Mouse (Mus musculus) CH12.LX (cell line): ENCODE measurements around the gene Rsph14. TPM values are rescaled to one million over a fixed set of nuclear protein-coding genes. Genes with fewer than 3 reads are reported as not detected.

ENCODE experiments used
- DNase-seq: peaks from one replicate; pipeline ENCODE4 v3.0.0-alpha.2; 2013; ENCODE audit errors: extremely low read depth
- H3K27ac ChIP-seq: 2 replicates; pipeline ENCODE4 v1.5.1; 2012; ENCODE audit warnings: low read depth, mild to moderate bottlenecking, control low read depth, moderate library complexity; ENCODE audit not compliant: insufficient read depth
- H3K27me3 ChIP-seq: replicated peaks from 2 replicates; pipeline ENCODE3; 2012; ENCODE audit warnings: inconsistent platforms
- H3K36me3 ChIP-seq, 2 experiments: replicated peaks in 1 of 2; 2 replicates each; pipeline versions ENCODE3 to v1.6.1; 2012; ENCODE audit warnings: inconsistent platforms in 1 of 2, low read length in 1 of 2, mild to moderate bottlenecking in 1 of 2, mixed read lengths in 1 of 2, moderate library complexity in 1 of 2; ENCODE audit not compliant: control insufficient read depth in 1 of 2, insufficient read depth in 1 of 2
- H3K4me1 ChIP-seq, 2 experiments: 2 replicates each; pipeline ENCODE4 v1.6.1; 2012; ENCODE audit warnings: inconsistent platforms in 1 of 2, moderate library complexity in 1 of 2; ENCODE audit not compliant: insufficient read depth in 2 of 2, control insufficient read depth in 1 of 2
- H3K4me2 ChIP-seq: 2 replicates; pipeline ENCODE4 v1.6.1; 2012; ENCODE audit warnings: low read depth, mild to moderate bottlenecking, control low read depth; ENCODE audit not compliant: poor library complexity, insufficient read depth, severe bottlenecking
- H3K4me3 ChIP-seq, 3 experiments: fragments of 150-350 bp in 1 of 3; sonication (generic) in 1 of 3; replicated peaks in 1 of 3; 2 replicates each; pipeline versions ENCODE3 to v1.5.1; 2011 to 2012; ENCODE audit warnings: low read depth in 2 of 3, low read length in 2 of 3, mild to moderate bottlenecking in 2 of 3, moderate library complexity in 2 of 3, control low read depth in 1 of 3, improper control_type of control experiment in 1 of 3, inconsistent platforms in 1 of 3, mixed read lengths in 1 of 3; ENCODE audit not compliant: poor library complexity in 1 of 3
- H3K79me2 ChIP-seq: replicated peaks from 2 replicates; pipeline ENCODE4 v1.6.1; 2012; ENCODE audit warnings: mild to moderate bottlenecking, moderate library complexity; ENCODE audit not compliant: control insufficient read depth, poor library complexity, insufficient read depth, severe bottlenecking; ENCODE audit errors: extremely low read depth
- H3K9ac ChIP-seq: 2 replicates; pipeline ENCODE4 v1.6.1; 2012; ENCODE audit warnings: low read depth, mild to moderate bottlenecking, control low read depth, moderate library complexity; ENCODE audit not compliant: insufficient read depth
- H3K9me3 ChIP-seq: replicated peaks from 2 replicates; pipeline ENCODE3; 2012; ENCODE audit warnings: low read length, inconsistent platforms, mixed read lengths
- BHLHE40 ChIP-seq: IDR thresholded peaks from 2 replicates; pipeline ENCODE4 v1.6.1; 2011; ENCODE audit warnings: mild to moderate bottlenecking, low read depth, low read length, improper control_type of control experiment
- CHD1 ChIP-seq: IDR thresholded peaks from 2 replicates; pipeline ENCODE4 v1.6.1; 2012; ENCODE audit warnings: low read depth, low read length, improper control_type of control experiment, inconsistent platforms
- CHD2 ChIP-seq: IDR thresholded peaks from 2 replicates; pipeline ENCODE4 v1.6.1; 2011; ENCODE audit warnings: low read length, improper control_type of control experiment
- CTCF ChIP-seq, 2 experiments: IDR thresholded peaks in 1 of 2; conservative IDR thresholded peaks in 1 of 2; 2 replicates each; pipeline ENCODE4 v1.5.1; 2011 to 2012; ENCODE audit warnings: low read depth in 2 of 2, low read length in 2 of 2, improper control_type of control experiment in 1 of 2, inconsistent platforms in 1 of 2, mild to moderate bottlenecking in 1 of 2, moderate library complexity in 1 of 2
- E2F4 ChIP-seq: IDR thresholded peaks from 2 replicates; pipeline ENCODE4 v1.6.1; 2011; ENCODE audit warnings: low read depth, low read length, improper control_type of control experiment; ENCODE audit not compliant: insufficient replicate concordance
- ELF1 ChIP-seq: IDR thresholded peaks from 2 replicates; pipeline ENCODE4 v1.6.1; 2014; ENCODE audit warnings: low read depth, mild to moderate bottlenecking, inconsistent platforms, low read length, improper control_type of control experiment
- EP300 ChIP-seq: IDR thresholded peaks from 2 replicates; pipeline ENCODE4 v1.6.1; 2011; ENCODE audit warnings: low read length, improper control_type of control experiment
- ETS1 ChIP-seq: conservative IDR thresholded peaks from 2 replicates; pipeline ENCODE4 v1.6.1; 2012; ENCODE audit warnings: low read depth, mild to moderate bottlenecking, inconsistent platforms, low read length, improper control_type of control experiment, moderate library complexity
- GABPA ChIP-seq: IDR thresholded peaks from 2 replicates; pipeline ENCODE4 v1.6.1; 2012; ENCODE audit warnings: low read depth, low read length, improper control_type of control experiment, inconsistent platforms; ENCODE audit not compliant: insufficient replicate concordance
- HCFC1 ChIP-seq: IDR thresholded peaks from 2 replicates; pipeline ENCODE4 v1.6.1; 2012; ENCODE audit warnings: low read depth, mild to moderate bottlenecking, inconsistent platforms, low read length, improper control_type of control experiment
- IRF4 ChIP-seq: IDR thresholded peaks from 2 replicates; pipeline ENCODE4 v1.6.1; 2014; ENCODE audit warnings: low read depth, mild to moderate bottlenecking, inconsistent platforms, low read length, improper control_type of control experiment
- JUN ChIP-seq: IDR thresholded peaks from 2 replicates; pipeline ENCODE4 v1.6.1; 2011; ENCODE audit warnings: low read depth, mild to moderate bottlenecking, low read length, improper control_type of control experiment, moderate library complexity; ENCODE audit not compliant: insufficient read depth
- JUND ChIP-seq: conservative IDR thresholded peaks from 2 replicates; pipeline ENCODE4 v1.6.1; 2011; ENCODE audit warnings: low read depth, low read length, improper control_type of control experiment
- KAT2A ChIP-seq: IDR thresholded peaks from 2 replicates; pipeline ENCODE4 v1.6.1; 2012; ENCODE audit warnings: low read length, improper control_type of control experiment, inconsistent platforms; ENCODE audit not compliant: insufficient replicate concordance
- MAFK ChIP-seq: IDR thresholded peaks from 2 replicates; pipeline ENCODE4 v1.6.1; 2011; ENCODE audit warnings: low read length, improper control_type of control experiment; ENCODE audit not compliant: insufficient replicate concordance
- MAX ChIP-seq: IDR thresholded peaks from 2 replicates; pipeline ENCODE4 v1.6.1; 2011; ENCODE audit warnings: low read length, improper control_type of control experiment
- MAZ ChIP-seq: IDR thresholded peaks from 2 replicates; pipeline ENCODE4 v1.6.1; 2012; ENCODE audit warnings: low read depth, mild to moderate bottlenecking, inconsistent platforms, low read length, improper control_type of control experiment, moderate library complexity
- MEF2A ChIP-seq: IDR thresholded peaks from 2 replicates; pipeline ENCODE4 v1.6.1; 2014; ENCODE audit warnings: low read depth, mild to moderate bottlenecking, inconsistent platforms, low read length, improper control_type of control experiment, borderline replicate concordance
- MXI1 ChIP-seq: IDR thresholded peaks from 2 replicates; pipeline ENCODE4 v1.6.1; 2011; ENCODE audit warnings: mild to moderate bottlenecking, low read depth, low read length, improper control_type of control experiment
- MYC ChIP-seq: IDR thresholded peaks from 2 replicates; pipeline ENCODE4 v1.6.1; 2011; ENCODE audit warnings: low read depth, mild to moderate bottlenecking, improper control_type of control experiment, low read length
- NELFE ChIP-seq: IDR thresholded peaks from 2 replicates; pipeline ENCODE4 v1.6.1; 2011; ENCODE audit warnings: low read depth, low read length, improper control_type of control experiment
- NRF1 ChIP-seq: IDR thresholded peaks from 2 replicates; pipeline ENCODE4 v1.6.1; 2014; ENCODE audit warnings: low read depth, mild to moderate bottlenecking, inconsistent platforms, low read length, improper control_type of control experiment, moderate library complexity
- PAX5 ChIP-seq: IDR thresholded peaks from 2 replicates; pipeline ENCODE4 v1.6.1; 2012; ENCODE audit warnings: low read length, inconsistent platforms, mixed read lengths
- POLR2A ChIP-seq: IDR thresholded peaks from 2 replicates; pipeline ENCODE4 v1.6.1; 2011; ENCODE audit warnings: low read depth, mild to moderate bottlenecking, improper control_type of control experiment, low read length
- POLR2AphosphoS2 ChIP-seq: IDR thresholded peaks from 2 replicates; pipeline ENCODE4 v1.6.1; 2011; ENCODE audit warnings: low read depth, low read length, improper control_type of control experiment
- RAD21 ChIP-seq: IDR thresholded peaks from 2 replicates; pipeline ENCODE4 v1.6.1; 2011; ENCODE audit warnings: low read depth, mild to moderate bottlenecking, low read length, improper control_type of control experiment, moderate library complexity
- RCOR1 ChIP-seq: conservative IDR thresholded peaks from 2 replicates; pipeline ENCODE4 v1.6.1; 2012; ENCODE audit warnings: low read depth, mild to moderate bottlenecking, inconsistent platforms, low read length, improper control_type of control experiment
- SIN3A ChIP-seq: IDR thresholded peaks from 2 replicates; pipeline ENCODE4 v1.6.1; 2012; ENCODE audit warnings: low read length, improper control_type of control experiment, inconsistent platforms
- SMC3 ChIP-seq: IDR thresholded peaks from 2 replicates; pipeline ENCODE4 v1.6.1; 2011; ENCODE audit warnings: low read depth, low read length, improper control_type of control experiment
- TBP ChIP-seq: conservative IDR thresholded peaks from 2 replicates; pipeline ENCODE4 v1.6.1; 2011; ENCODE audit warnings: low read depth, low read length, improper control_type of control experiment
- TCF12 ChIP-seq: IDR thresholded peaks from 2 replicates; pipeline ENCODE4 v1.6.1; 2014; ENCODE audit warnings: low read depth, mild to moderate bottlenecking, inconsistent platforms, low read length, improper control_type of control experiment
- UBTF ChIP-seq: IDR thresholded peaks from 2 replicates; pipeline ENCODE4 v1.6.1; 2012; ENCODE audit warnings: low read depth, mild to moderate bottlenecking, inconsistent platforms, low read length, improper control_type of control experiment, moderate library complexity
- USF1 ChIP-seq: IDR thresholded peaks from 2 replicates; pipeline ENCODE4 v1.6.1; 2014; ENCODE audit warnings: low read depth, mild to moderate bottlenecking, inconsistent platforms, low read length, improper control_type of control experiment
- USF2 ChIP-seq: conservative IDR thresholded peaks from 2 replicates; pipeline ENCODE4 v1.6.1; 2011; ENCODE audit warnings: low read depth, low read length, improper control_type of control experiment
- ZC3H11A ChIP-seq: IDR thresholded peaks from 2 replicates; pipeline ENCODE4 v1.6.1; 2012; ENCODE audit warnings: low read depth, mild to moderate bottlenecking, inconsistent platforms, low read length, improper control_type of control experiment
- ZKSCAN1 ChIP-seq: IDR thresholded peaks from 2 replicates; pipeline ENCODE4 v1.6.1; 2012; ENCODE audit warnings: low read depth, inconsistent platforms, low read length, improper control_type of control experiment, borderline replicate concordance
- ZMIZ1 ChIP-seq: IDR thresholded peaks from 2 replicates; pipeline ENCODE4 v1.6.1; 2012; ENCODE audit warnings: low read depth, mild to moderate bottlenecking, inconsistent platforms, low read length, improper control_type of control experiment
- ZNF384 ChIP-seq: IDR thresholded peaks from 2 replicates; pipeline ENCODE4 v1.6.1; 2012; ENCODE audit warnings: low read depth, low read length, improper control_type of control experiment, inconsistent platforms
- dilution Hi-C: fragments of 300-500 bp; cut with MboI; formaldehyde crosslinking; loops from 2 replicates; pipeline ENCODE4 v1.14.3; 2020; ENCODE audit warnings: low sequenced_read_pairs; ENCODE audit not compliant: extremely low pct_unique_long_range_greater_than_20kb, extremely low pct_ligation_motif_present
- in situ Hi-C: fragments of 300-500 bp; cut with MboI; formaldehyde crosslinking; loops from 3 replicates; pipeline ENCODE4 v1.14.3; 2019; ENCODE audit warnings: low sequenced_read_pairs, low pct_ligation_motif_present, low pct_unique_long_range_greater_than_20kb, mixed read lengths
- polyA plus RNA-seq: library from polyadenylated mRNA; unstranded; fragments of >175 nt; gene quantifications from 2 replicates; pipeline ENCODE4 v1.2.1, GENCODE M21; 2012; ENCODE audit warnings: low read depth; ENCODE audit not compliant: insufficient read length
- total RNA-seq, 2 experiments: library from RNA; depleted of rRNA; stranded (reverse); fragments of 300-350 nt in 1 of 2; fragments of >200 nt in 1 of 2; gene quantifications; 2 replicates each; pipeline ENCODE4 v1.2.3; 2012 to 2014

Rsph14 gene
- total and polyA plus RNA-seq, 3 experiments: not detected

DNA sequence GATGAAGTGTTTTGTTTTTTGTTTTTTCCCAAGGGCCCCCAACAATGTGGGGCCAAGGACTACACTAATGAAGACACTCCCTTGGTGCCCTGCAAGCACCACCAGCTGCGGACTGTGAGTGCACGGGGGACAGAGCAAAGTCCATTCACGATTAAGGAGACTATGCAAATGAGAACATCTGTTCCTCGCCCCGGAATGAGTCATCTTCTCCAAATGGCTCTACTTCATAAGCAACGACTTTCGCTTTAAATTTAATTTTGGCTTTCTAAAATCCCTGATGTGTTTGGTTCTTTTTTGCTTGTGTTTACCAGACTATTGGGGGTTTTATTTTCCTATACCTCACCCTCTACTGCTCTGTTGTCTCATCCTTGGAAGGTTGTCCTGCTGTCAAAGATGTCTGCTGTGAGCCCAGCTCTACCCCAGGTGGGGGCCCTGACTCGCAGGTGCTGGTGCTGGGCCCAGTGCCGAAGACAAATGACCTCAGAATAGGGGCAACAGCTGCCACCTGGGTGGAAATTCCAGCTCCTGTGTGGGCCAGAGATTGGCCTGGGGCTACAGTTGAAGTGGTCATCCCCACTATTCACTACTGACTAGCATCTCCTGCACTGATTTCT lies 79.4 kb downstream of the Rsph14 start:
- Histone ChIP-seq H3K4me1 (peaks cover 39 to 54% of the 10 kb centered on the region in 2 experiments), H3K27me3 (peaks cover 43% of the 10 kb centered on the region), H3K4me3 (no peak overlapping the region), H3K79me2 (no peaks in the 10 kb centered on the region), H3K4me2 (peak overlapping the region; percentile 79), H3K27ac (peak overlapping the region; percentile 86), H3K9me3 (no peaks in the 10 kb centered on the region), H3K36me3 (no peaks in the 10 kb centered on the region), H3K9ac (no peak overlapping the region)
- TF ChIP-seq MAFK (peak; percentile 38; the same call in 1 of the 2 replicates), HCFC1 (peak; percentile 22; the same call in 1 of the 2 replicates), CTCF (conservative IDR thresholded peaks at IDR 0.05 in 1 of 2, IDR thresholded peaks at IDR 0.05 in 1 of 2; ENCODE audit: low read depth in 2 of 2, low read length in 2 of 2) (no peak), POLR2AphosphoS2 (no peak), POLR2A (no peak), ZMIZ1 (0 out of 2 replicates have a peak, but pooled peaks have one; percentile 49), MYC (no peak), GABPA (no peak), E2F4 (no peak), RCOR1 (peak; percentile 74; the same call in 1 of the 2 replicates), ZC3H11A (no peak), EP300 (peak; percentile 92), MAX (no peak; the same call in 1 of the 2 replicates), PAX5 (no peak), ELF1 (no peak), SMC3 (no peak), SIN3A (peak; percentile 78), ZKSCAN1 (no peak), JUN (peak; percentile 95), IRF4 (peak; percentile 93), TCF12 (peak; percentile 99), USF2 (no peak), ETS1 (peak; percentile 91), NELFE (no peak), USF1 (no peak), TBP (no peak), CHD1 (no peak), CHD2 (peak; percentile 47), MEF2A (peak; percentile 96), NRF1 (0 out of 2 replicates have a peak, but pooled peaks have one; percentile 2), ZNF384 (no peak), MXI1 (no peak; the same call in 1 of the 2 replicates), RAD21 (peak; percentile 2; the same call in 1 of the 2 replicates), JUND (peak; percentile 96), KAT2A (no peak), MAZ (no peak; the same call in 1 of the 2 replicates), UBTF (no peak), BHLHE40 (peak; percentile 92)
- dilution Hi-C loops: no loop called here
- DNase-seq: peak; percentile 78
- in situ Hi-C loops: no loop called here
